In genomic region chr2:79451438-79451837, GRCm38 (mm10) we compare ENCODE assay signal across 29 mouse cellular contexts. TPM values are rescaled to one million over a fixed set of nuclear protein-coding genes. Genes with fewer than 3 reads are reported as not detected.
DNase-seq lines count a peak whose midpoint lies in the region; ATAC-seq lines count a peak whose summit lies in the region.
"Had no signal": no experiment of that assay in that cellular context is flagged by ENCODE, and none has a peak within 500 bp of the region (broad histone marks: within the 10 kb centered on the region; RNA-seq: fewer than 3 reads in every experiment).

No protein-coding gene starts in this region.

- H3K4me2 ChIP-seq in hindbrain, embryonic 13.5 days: peak overlapping the region; percentile 29; the same call in 1 of the 2 replicates
- no peak overlapping the region for H3K4me2 ChIP-seq in hindbrain, embryonic 11.5 days (replicated peaks; ENCODE audit: low read depth, low read length)
- no peak overlapping the region for H3K4me2 ChIP-seq in midbrain, embryonic 11.5 days
- no peak overlapping the region for H3K4me2 ChIP-seq in midbrain, embryonic 16.5 days (ENCODE audit: low read length)
- no peak overlapping the region for H3K4me2 ChIP-seq in liver, embryonic 11.5 days
- H3K4me2 ChIP-seq: embryonic facial prominence, embryonic 13.5 days; limb, embryonic 15.5 days had no signal

- no peak overlapping the region for H3K9ac ChIP-seq in hindbrain, embryonic 13.5 days
- H3K9ac ChIP-seq in hindbrain, embryonic 11.5 days (ENCODE audit: low read depth, low read length): no peak overlapping the region
- no peak overlapping the region for H3K9ac ChIP-seq in midbrain, embryonic 11.5 days (ENCODE audit: low read length)
- no peak overlapping the region for H3K9ac ChIP-seq in midbrain, embryonic 16.5 days (ENCODE audit: low read depth, low read length)
- H3K9ac ChIP-seq in liver, embryonic 11.5 days (ENCODE audit: low read depth, low read length): no peak overlapping the region
- H3K9ac ChIP-seq: embryonic facial prominence, embryonic 13.5 days; limb, embryonic 15.5 days; liver, embryonic 14.5 days had no signal

- H3K27ac ChIP-seq in hindbrain, embryonic 13.5 days: peak overlapping the region; percentile 55; the same call in 1 of the 2 replicates
- H3K27ac ChIP-seq in hindbrain, embryonic 11.5 days (ENCODE audit: low read depth, low read length): no peak overlapping the region
- H3K27ac ChIP-seq in midbrain, embryonic 11.5 days (ENCODE audit: low read depth, low read length): no peak overlapping the region
- H3K27ac ChIP-seq in midbrain, embryonic 16.5 days (ENCODE audit: low read length): no peak overlapping the region
- H3K27ac ChIP-seq in liver, embryonic 11.5 days (ENCODE audit: low read depth, low read length): no peak overlapping the region
- H3K27ac ChIP-seq: embryonic facial prominence, embryonic 13.5 days; forebrain, embryonic 10.5 days; kidney, postnatal 0 days; limb, embryonic 10.5 days; limb, embryonic 15.5 days; liver, embryonic 14.5 days; macrophage; stomach, postnatal 0 days had no signal

- no peak overlapping the region for H3K4me3 ChIP-seq in hindbrain, embryonic 13.5 days
- no peak overlapping the region for H3K4me3 ChIP-seq in hindbrain, embryonic 11.5 days (ENCODE audit: low read depth, low read length)
- H3K4me3 ChIP-seq in midbrain, embryonic 11.5 days (ENCODE audit: low read depth, low read length): no peak overlapping the region
- H3K4me3 ChIP-seq in midbrain, embryonic 16.5 days (ENCODE audit: low read depth, low read length): no peak overlapping the region
- no peak overlapping the region for H3K4me3 ChIP-seq in liver, embryonic 11.5 days (ENCODE audit: low read depth, low read length)
- H3K4me3 ChIP-seq: embryonic facial prominence, embryonic 13.5 days; forebrain, embryonic 10.5 days; limb, embryonic 10.5 days; limb, embryonic 15.5 days had no signal

- peaks cover 25% of the 10 kb centered on the region for H3K4me1 ChIP-seq in hindbrain, embryonic 13.5 days (replicated peaks)
- no peaks in the 10 kb centered on the region for H3K4me1 ChIP-seq in hindbrain, embryonic 11.5 days (replicated peaks; ENCODE audit: control insufficient read depth, insufficient read depth, low read length)
- peaks cover 5% of the 10 kb centered on the region for H3K4me1 ChIP-seq in midbrain, embryonic 11.5 days (ENCODE audit: control insufficient read depth, insufficient read depth, low read length)
- peaks cover 15% of the 10 kb centered on the region; the same call in 1 of the 2 replicates for H3K4me1 ChIP-seq in midbrain, embryonic 16.5 days (ENCODE audit: control insufficient read depth, insufficient read depth, low read length)
- no peaks in the 10 kb centered on the region for H3K4me1 ChIP-seq in liver, embryonic 11.5 days (replicated peaks; ENCODE audit: control insufficient read depth, insufficient read depth, low read length)

- peak; percentile 43 to 59 for DNase-seq in cerebellum, postnatal 10 days
- DNase-seq in hindbrain, embryonic 11.5 days (ENCODE audit: low spot score): no peak
- peak; percentile 39 for DNase-seq in midbrain, embryonic 11.5 days (ENCODE audit: low spot score, missing footprints)
- peak; percentile 27 for DNase-seq in brain, adult 2 months (ENCODE audit: low read depth, low spot score)
- DNase-seq in liver, embryonic 11.5 days (ENCODE audit: low spot score): no peak
- DNase-seq: adrenal gland, postnatal 14 days; gastrocnemius, postnatal 14 days; heart, postnatal 14 days; kidney, adult 8-10 months; kidney, postnatal 4 days; lung, adult 2 months; lung, postnatal 10 days; right cerebral cortex, postnatal 4 days; thymus, adult 18-20 months; thymus, postnatal 25 days had no signal

- WGBS in hindbrain, embryonic 13.5 days: 43% methylated on average over 5 of the region's 5 CpGs
- 55% methylated on average over 5 of the region's 5 CpGs for WGBS in hindbrain, embryonic 11.5 days
- 41% methylated on average over 5 of the region's 5 CpGs for WGBS in midbrain, embryonic 11.5 days
- 32% methylated on average over 5 of the region's 5 CpGs for WGBS in midbrain, embryonic 16.5 days
- 47% methylated on average over 5 of the region's 5 CpGs for WGBS in liver, embryonic 11.5 days

- H3K9me3 ChIP-seq in hindbrain, embryonic 13.5 days: no peaks in the 10 kb centered on the region
- no peaks in the 10 kb centered on the region for H3K9me3 ChIP-seq in hindbrain, embryonic 11.5 days (ENCODE audit: control insufficient read depth, low read length)
- no peaks in the 10 kb centered on the region for H3K9me3 ChIP-seq in midbrain, embryonic 11.5 days (ENCODE audit: control insufficient read depth, low read length)
- no peaks in the 10 kb centered on the region for H3K9me3 ChIP-seq in midbrain, embryonic 16.5 days (replicated peaks; ENCODE audit: control insufficient read depth, low read length, poor library complexity, severe bottlenecking)
- no peaks in the 10 kb centered on the region for H3K9me3 ChIP-seq in liver, embryonic 11.5 days (ENCODE audit: control insufficient read depth, low read length)
- H3K9me3 ChIP-seq: embryonic facial prominence, embryonic 13.5 days; forebrain, embryonic 10.5 days; limb, embryonic 10.5 days; limb, embryonic 15.5 days had no signal

- no peaks in the 10 kb centered on the region for H3K36me3 ChIP-seq in hindbrain, embryonic 13.5 days
- no peaks in the 10 kb centered on the region for H3K36me3 ChIP-seq in hindbrain, embryonic 11.5 days (ENCODE audit: control insufficient read depth, insufficient read depth, low read length)
- H3K36me3 ChIP-seq in midbrain, embryonic 11.5 days (ENCODE audit: control insufficient read depth, insufficient read depth, low read length): no peaks in the 10 kb centered on the region
- H3K36me3 ChIP-seq in midbrain, embryonic 16.5 days (ENCODE audit: control insufficient read depth, insufficient read depth, low read length): no peaks in the 10 kb centered on the region
- H3K36me3 ChIP-seq in liver, embryonic 11.5 days (ENCODE audit: control insufficient read depth, insufficient read depth, low read length): no peaks in the 10 kb centered on the region
- H3K36me3 ChIP-seq: embryonic facial prominence, embryonic 13.5 days; forebrain, embryonic 10.5 days; limb, embryonic 10.5 days; limb, embryonic 15.5 days had no signal

- H3K27me3 ChIP-seq in hindbrain, embryonic 13.5 days: peaks cover 20% of the 10 kb centered on the region
- H3K27me3 ChIP-seq in hindbrain, embryonic 11.5 days (ENCODE audit: control insufficient read depth, insufficient read depth, low read length): peaks cover 14% of the 10 kb centered on the region
- peaks cover 33% of the 10 kb centered on the region for H3K27me3 ChIP-seq in midbrain, embryonic 11.5 days (ENCODE audit: control insufficient read depth, insufficient read depth, low read length)
- no peaks in the 10 kb centered on the region; the same call in 1 of the 2 replicates for H3K27me3 ChIP-seq in midbrain, embryonic 16.5 days (ENCODE audit: control insufficient read depth, insufficient read depth, low read depth, low read length)
- peaks cover 28% of the 10 kb centered on the region for H3K27me3 ChIP-seq in liver, embryonic 11.5 days (replicated peaks; ENCODE audit: control insufficient read depth, insufficient read depth, low read length)

- no peak for ATAC-seq in cerebellum, adult (ENCODE audit: insufficient number of reproducible peaks, low FRiP score, low TSS enrichment)
- no peak for ATAC-seq in hindbrain, embryonic 13.5 days (ENCODE audit: low FRiP score)
- no peak for ATAC-seq in hindbrain, embryonic 11.5 days (ENCODE audit: low FRiP score)
- no peak for ATAC-seq in midbrain, embryonic 11.5 days (ENCODE audit: low FRiP score)
- no peak for ATAC-seq in midbrain, embryonic 16.5 days
- no peak for ATAC-seq in liver, embryonic 11.5 days (replicated peaks; ENCODE audit: low FRiP score)
- ATAC-seq: intestine, embryonic 16.5 days had no signal

RNA-seq across cellular contexts. Expression of gene Neurod1, which starts 5.1 kb away (rescaled TPM):
- polyA plus RNA-seq in hindbrain, embryonic 13.5 days (2015; fragmentation: Nextera tagmentation; extraction: Ambion mirVana): 50.7 and 53.7 TPM in 2 replicates
- 31.7 and 32.4 TPM in 2 replicates for polyA plus RNA-seq in hindbrain, embryonic 11.5 days (2014; fragmentation: Nextera tagmentation; extraction: Ambion mirVana)
- polyA plus RNA-seq in midbrain, embryonic 11.5 days (2014; fragmentation: Nextera tagmentation; extraction: Ambion mirVana): 43.4 TPM in 2 replicates
- 12.8 and 22.7 TPM in 2 replicates for polyA plus RNA-seq in midbrain, embryonic 16.5 days (2015; fragmentation: Nextera tagmentation; extraction: Ambion mirVana)
- polyA plus RNA-seq in liver, embryonic 11.5 days (2014; fragmentation: Nextera tagmentation; extraction: Ambion mirVana): 0.10 TPM in 2 replicates
- polyA plus RNA-seq: heart, embryonic 14.5 days; kidney, postnatal 0 days; limb, embryonic 10.5 days; limb, embryonic 15.5 days; lung, adult 2 months; macrophage; spleen, adult 2 months had no signal

RNA-seq across cellular contexts. Expression of gene Cerkl, which starts 5.1 kb away (rescaled TPM):
- polyA plus RNA-seq in hindbrain, embryonic 13.5 days (2015; fragmentation: Nextera tagmentation; extraction: Ambion mirVana): 2.5 and 3.3 TPM in 2 replicates
- polyA plus RNA-seq in hindbrain, embryonic 11.5 days (2014; fragmentation: Nextera tagmentation; extraction: Ambion mirVana): 2.0 and 2.9 TPM in 2 replicates
- polyA plus RNA-seq in midbrain, embryonic 11.5 days (2014; fragmentation: Nextera tagmentation; extraction: Ambion mirVana): 2.4 and 2.5 TPM in 2 replicates
- 0.84 and 1.9 TPM in 2 replicates for polyA plus RNA-seq in midbrain, embryonic 16.5 days (2015; fragmentation: Nextera tagmentation; extraction: Ambion mirVana)
- polyA plus RNA-seq in liver, embryonic 11.5 days (2014; fragmentation: Nextera tagmentation; extraction: Ambion mirVana): 0.77 and 0.97 TPM in 2 replicates

Comparison
In these comparisons a context has a peak if more than half of its experiments do, and no peak if none do; other contexts are left out.
1. DNase-seq: peak in cerebellum, postnatal 10 days (2 of 2), midbrain, embryonic 11.5 days (single experiment) and brain, adult 2 months (single experiment); none in hindbrain, embryonic 11.5 days (single experiment) and liver, embryonic 11.5 days (single experiment).
2. RNA of gene Neurod1, which starts 5.1 kb away (polyA plus RNA-seq): 50.7 to 53.7 TPM in hindbrain, embryonic 13.5 days, 43.4 TPM in midbrain, embryonic 11.5 days, 31.7 to 32.4 TPM in hindbrain, embryonic 11.5 days and 12.8 to 22.7 TPM in midbrain, embryonic 16.5 days; 0.10 TPM in liver, embryonic 11.5 days; every median in the first group is over 10 times any median in the second.